Mouse (Mus musculus) lung, embryonic 16.5 days (tissue): Measurements from ENCODE around the gene Rfc5. TPM values are rescaled to one million over a fixed set of nuclear protein-coding genes. Genes with fewer than 3 reads are reported as not detected.

Experiments used
- polyA plus RNA-seq: library from polyadenylated mRNA; unstranded; fragments of >200 nt; fragmentation: Nextera tagmentation; extraction: Ambion mirVana; gene quantifications from 2 replicates; pipeline ENCODE4 v1.2.1, GENCODE M21; 2015

Rfc5 gene
- polyA plus RNA-seq, 1 experiment from 2014 or later = 111 TPM

Other genes starting within 250 kb of the Rfc5 start
- 649 and 667 TPM in 2 replicates for gene Pebp1, start 101.4 kb downstream of the Rfc5 start, polyA plus RNA-seq
- 18.2 and 20.0 TPM in 2 replicates for gene Vsig10, start 70.0 kb downstream of the Rfc5 start, polyA plus RNA-seq
- gene Wsb2, start 31.7 kb downstream of the Rfc5 start, polyA plus RNA-seq = 38.1 and 45.0 TPM in 2 replicates
- gene Ksr2, start 25.0 kb upstream of the Rfc5 start, polyA plus RNA-seq = 0.09 and 0.30 TPM in 2 replicates